Mouse (Mus musculus) cortical plate, adult 2 months (tissue): Measurements from ENCODE around the gene Pqbp1.

Experiments
- CTCF ChIP-seq: fragments of 200-500 bp; IDR thresholded peaks from 2 replicates; pipeline ENCODE4 v1.5.1; 2011; ENCODE audit warnings: mild to moderate bottlenecking, control low read depth, low read length; ENCODE audit not compliant: insufficient read depth; ENCODE audit errors: extremely low read depth
- POLR2A ChIP-seq: fragments of 200-500 bp; IDR thresholded peaks from 2 replicates; pipeline ENCODE4 v1.6.1; 2011; ENCODE audit warnings: mild to moderate bottlenecking, low read length, control low read depth; ENCODE audit not compliant: insufficient read depth; ENCODE audit errors: extremely low read depth

DNA sequence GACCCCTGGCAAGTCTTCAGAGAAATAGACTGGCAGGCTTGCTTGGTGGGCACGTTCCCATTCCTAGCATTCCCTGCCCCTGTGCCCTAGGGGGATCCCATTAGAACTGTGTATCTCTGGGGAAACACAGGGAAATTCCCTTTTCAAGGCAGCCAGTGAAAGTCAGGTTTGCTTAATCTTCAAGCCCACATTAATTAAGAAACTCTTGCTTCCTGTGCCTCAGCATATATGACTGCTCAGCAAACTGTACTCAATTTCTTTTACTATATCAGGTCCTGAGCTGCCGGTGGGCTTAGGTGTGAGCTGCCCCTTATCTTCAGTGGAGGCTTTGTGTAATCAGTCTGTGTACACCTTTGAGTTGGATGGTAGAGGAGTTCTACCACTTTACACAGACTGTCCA is 33.3 kb downstream of the Pqbp1 start:
- TF ChIP-seq POLR2A, result no peak
- TF ChIP-seq CTCF, result no peak
